Mouse (Mus musculus): ENCODE data around the gene Gm19426. TPM values are rescaled to one million over a fixed set of nuclear protein-coding genes. Genes with fewer than 3 reads are reported as not detected.
A peak's percentile ranks its signal among the peaks of the same experiment; 100 is the strongest.

Gm19426 gene
- polyA plus RNA-seq, 1 experiment from 2014 or later: 13.7 TPM

- Histone ChIP-seq H3K4me1 (peaks cover 18% of the 10 kb centered on the region), H3K4me3 (replicated peaks) (peak overlapping the region; percentile 97), H3K4me2 (peak overlapping the region; percentile 82), H3K27ac (peak overlapping the region; percentile 98), H3K9me3 (replicated peaks) (no peaks in the 10 kb centered on the region), H3K9ac (peak overlapping the region; percentile 65), H3K36me3 (peaks cover 8% of the 10 kb centered on the region), H3K27me3 (no peaks in the 10 kb centered on the region)
- no peak for ATAC-seq (replicated peaks; ENCODE audit: low FRiP score)
- WGBS: 32% methylated on average over 9 of the region's 9 CpGs
These were observed 26.8 kb downstream of the Gm19426 start for GRCm38 (mm10) chr2:84716423-84717355.

- peak; percentile 96 for ATAC-seq (replicated peaks; ENCODE audit: low FRiP score)
- H3K27me3 ChIP-seq: no peaks in the 10 kb centered on the region
- peaks cover 18% of the 10 kb centered on the region for H3K4me1 ChIP-seq
- peak overlapping the region; percentile 82 for H3K4me2 ChIP-seq
- under 1% methylated on average over 33 of the region's 33 CpGs for WGBS
- peak overlapping the region; percentile 65 for H3K9ac ChIP-seq
- peak overlapping the region; percentile 98 for H3K27ac ChIP-seq
- H3K36me3 ChIP-seq: peaks cover 5% of the 10 kb centered on the region
- H3K9me3 ChIP-seq (replicated peaks): no peaks in the 10 kb centered on the region
- peak overlapping the region; percentile 97 for H3K4me3 ChIP-seq (replicated peaks)
These were observed 27.7 kb downstream of the Gm19426 start for GRCm38 (mm10) chr2:84715562-84716361.

- no peaks in the 10 kb centered on the region for H3K9me3 ChIP-seq (replicated peaks)
- peaks cover 18% of the 10 kb centered on the region for H3K4me1 ChIP-seq
- H3K4me2 ChIP-seq: peak within 1 kb of the TSS; percentile 82
- peak within 1 kb of the TSS; percentile 98 for H3K27ac ChIP-seq
- no peaks in the 10 kb centered on the region for H3K27me3 ChIP-seq
- WGBS: under 1% methylated on average over 107 of the region's 107 CpGs
- peak within 1 kb of the TSS; percentile 96 for H3K9ac ChIP-seq
- H3K4me3 ChIP-seq (replicated peaks): peak within 1 kb of the TSS; percentile 97
- H3K36me3 ChIP-seq: peaks cover 13% of the 10 kb centered on the region
- peak; percentile 98 for ATAC-seq (replicated peaks; ENCODE audit: low FRiP score)
These were observed 28.5 kb downstream of the Gm19426 start, which contains the start of gene Zdhhc5 for GRCm38 (mm10) chr2:84714811-84715561. Gene Zdhhc5, minus strand, starts transcription at chr2:84715180.

GRCm38 (mm10) chr2:84714422-84714810, 29.0 kb downstream of the Gm19426 start:
- Histone ChIP-seq H3K9me3 (replicated peaks) (no peaks in the 10 kb centered on the region), H3K4me3 (replicated peaks) (peak overlapping the region; percentile 97), H3K36me3 (peaks cover 18% of the 10 kb centered on the region), H3K27me3 (no peaks in the 10 kb centered on the region), H3K27ac (peak overlapping the region; percentile 98), H3K4me2 (peak overlapping the region; percentile 82), H3K9ac (peak overlapping the region; percentile 96), H3K4me1 (peaks cover 18% of the 10 kb centered on the region)
- ATAC-seq (replicated peaks; ENCODE audit: low FRiP score): no peak; the same call in 1 of the 2 replicates
- WGBS: 0% methylated on average over 23 of the region's 26 CpGs

- H3K9ac ChIP-seq: no peak overlapping the region
- no peaks in the 10 kb centered on the region for H3K27me3 ChIP-seq
- peaks cover 42% of the 10 kb centered on the region for H3K36me3 ChIP-seq
- WGBS: 85% methylated on average over 2 of the region's 2 CpGs
- ATAC-seq (replicated peaks; ENCODE audit: low FRiP score): no peak
- H3K27ac ChIP-seq: no peak overlapping the region
- no peak overlapping the region for H3K4me3 ChIP-seq (replicated peaks)
- H3K4me1 ChIP-seq: peaks cover 31% of the 10 kb centered on the region
- H3K9me3 ChIP-seq (replicated peaks): no peaks in the 10 kb centered on the region
- H3K4me2 ChIP-seq: no peak overlapping the region
These were observed 31.6 kb downstream of the Gm19426 start for GRCm38 (mm10) chr2:84711898-84712297.

GRCm38 (mm10) chr2:84707523-84707922, 35.9 kb downstream of the Gm19426 start:
- H3K27me3 ChIP-seq: no peaks in the 10 kb centered on the region
- peaks cover 17% of the 10 kb centered on the region for H3K4me1 ChIP-seq
- H3K9ac ChIP-seq: no peak overlapping the region
- ATAC-seq (replicated peaks; ENCODE audit: low FRiP score): no peak
- H3K27ac ChIP-seq: no peak overlapping the region
- WGBS: 44% methylated on average over 1 of the region's 1 CpGs
- no peaks in the 10 kb centered on the region for H3K9me3 ChIP-seq (replicated peaks)
- no peak overlapping the region for H3K4me3 ChIP-seq (replicated peaks)
- H3K4me2 ChIP-seq: no peak overlapping the region
- H3K36me3 ChIP-seq: peaks cover 66% of the 10 kb centered on the region

GRCm38 (mm10) chr2:84705295-84705694, 38.2 kb downstream of the Gm19426 start:
- Histone ChIP-seq H3K36me3 (peaks cover 72% of the 10 kb centered on the region), H3K9me3 (replicated peaks) (no peaks in the 10 kb centered on the region), H3K4me1 (peaks cover 16% of the 10 kb centered on the region; the same call in 1 of the 2 replicates), H3K27me3 (no peaks in the 10 kb centered on the region), H3K4me3 (replicated peaks) (no peak overlapping the region), H3K27ac (0 out of 2 replicates have a peak overlapping the region, but pooled peaks have one; percentile 23), H3K9ac (no peak overlapping the region), H3K4me2 (no peak overlapping the region)
- WGBS: 86% methylated on average over 1 of the region's 1 CpGs
- no peak for ATAC-seq (replicated peaks; ENCODE audit: low FRiP score)

- H3K9me3 ChIP-seq (replicated peaks): no peaks in the 10 kb centered on the region
- H3K4me3 ChIP-seq (replicated peaks): no peak overlapping the region
- H3K4me1 ChIP-seq: peaks cover 16% of the 10 kb centered on the region; the same call in 1 of the 2 replicates
- ATAC-seq (replicated peaks; ENCODE audit: low FRiP score): peak; percentile 80
- peak overlapping the region; percentile 54; the same call in 1 of the 2 replicates for H3K27ac ChIP-seq
- H3K36me3 ChIP-seq: peaks cover 72% of the 10 kb centered on the region
- no peak overlapping the region for H3K4me2 ChIP-seq
- 62% methylated on average over 5 of the region's 5 CpGs for WGBS
- no peak overlapping the region for H3K9ac ChIP-seq
- H3K27me3 ChIP-seq: no peaks in the 10 kb centered on the region
These were observed 39.1 kb downstream of the Gm19426 start for GRCm38 (mm10) chr2:84704329-84704728.

- Histone ChIP-seq H3K4me3 (replicated peaks) (no peak overlapping the region), H3K27ac (no peak overlapping the region), H3K4me1 (peaks cover 15% of the 10 kb centered on the region; the same call in 1 of the 2 replicates), H3K9me3 (replicated peaks) (no peaks in the 10 kb centered on the region), H3K27me3 (no peaks in the 10 kb centered on the region), H3K4me2 (no peak overlapping the region), H3K9ac (no peak overlapping the region), H3K36me3 (peaks cover 73% of the 10 kb centered on the region)
- ATAC-seq (replicated peaks; ENCODE audit: low FRiP score): no peak
- 98% methylated on average over 1 of the region's 1 CpGs for WGBS
These were observed 40.0 kb downstream of the Gm19426 start for GRCm38 (mm10) chr2:84703497-84703896.

GRCm38 (mm10) chr2:84695007-84695695, 48.3 kb downstream of the Gm19426 start:
- 88% methylated on average over 5 of the region's 5 CpGs for WGBS
- no peak overlapping the region for H3K4me3 ChIP-seq (replicated peaks)
- H3K9me3 ChIP-seq (replicated peaks): no peaks in the 10 kb centered on the region
- no peak for ATAC-seq (replicated peaks; ENCODE audit: low FRiP score)
- H3K27me3 ChIP-seq: no peaks in the 10 kb centered on the region
- H3K9ac ChIP-seq: no peak overlapping the region
- no peak overlapping the region for H3K27ac ChIP-seq
- H3K4me2 ChIP-seq: no peak overlapping the region
- H3K4me1 ChIP-seq: no peaks in the 10 kb centered on the region
- H3K36me3 ChIP-seq: peaks cover 92% of the 10 kb centered on the region

All from kidney, embryonic 15.5 days (tissue).